Mouse (Mus musculus) A20 (cell line): Measurements from ENCODE around the gene Hnrnpdl.

Experiments
- DNase-seq: peaks from one replicate; pipeline ENCODE4 v3.0.0-alpha.2; 2011; ENCODE audit warnings: low read depth, low spot score

Gene Hnrnpdl

DNA sequence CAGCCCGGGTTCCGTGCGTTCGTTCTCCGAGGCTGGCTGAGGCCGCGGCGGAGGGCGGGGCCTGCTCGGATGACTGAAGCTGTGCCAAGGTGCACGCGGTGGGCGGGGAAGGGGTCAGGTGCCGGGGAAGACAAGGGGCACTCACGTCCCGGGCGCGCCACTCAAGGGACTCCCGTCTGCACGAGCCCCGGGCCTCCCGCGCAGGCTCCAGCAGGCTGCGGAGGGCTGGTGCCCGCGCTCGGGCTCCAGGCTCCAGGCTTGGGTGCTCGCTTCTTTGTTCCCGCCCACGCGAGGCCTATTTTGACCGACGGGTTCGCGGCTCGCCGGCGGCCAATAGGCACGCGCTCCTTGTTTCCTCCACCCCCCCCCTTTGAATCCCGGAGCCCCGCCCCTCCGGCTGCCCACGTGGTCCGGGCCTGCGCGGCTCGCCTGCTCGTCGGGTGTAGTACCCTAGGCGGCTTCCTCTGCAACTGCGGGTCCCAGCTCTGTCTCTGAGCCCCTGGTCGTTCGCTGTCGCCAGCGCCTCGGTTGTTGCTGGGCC, at the start of gene Hnrnpdl, which contains the start of gene Enoph1:
Gene Hnrnpdl (minus strand): TSS at position 63 of the 541 bp plus-strand sequence.
Gene Enoph1 (plus strand): TSS at position 384 of the 541 bp plus-strand sequence.
- peak; percentile 98 for DNase-seq

DNA sequence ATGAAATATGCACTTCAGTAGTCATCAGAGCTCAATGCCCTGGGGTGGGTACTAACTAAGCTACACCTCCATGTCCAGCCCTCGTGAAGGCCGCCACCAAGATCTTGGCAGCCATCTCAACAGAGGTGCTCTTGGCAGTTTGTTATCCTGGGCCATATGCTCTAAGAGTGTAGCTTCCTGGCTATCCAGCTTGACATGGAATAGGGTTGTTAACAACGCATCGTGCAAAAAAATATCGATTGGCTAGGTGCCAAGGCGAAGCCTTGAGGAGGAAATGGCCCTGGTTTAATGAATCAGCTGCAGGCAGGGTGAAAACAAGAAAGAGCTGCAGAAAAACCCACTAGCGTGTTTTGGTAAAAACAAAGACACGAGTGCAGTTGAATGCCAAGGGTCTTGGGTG, 45.6 kb upstream of the Hnrnpdl start:
- DNase-seq = no peak

DNA sequence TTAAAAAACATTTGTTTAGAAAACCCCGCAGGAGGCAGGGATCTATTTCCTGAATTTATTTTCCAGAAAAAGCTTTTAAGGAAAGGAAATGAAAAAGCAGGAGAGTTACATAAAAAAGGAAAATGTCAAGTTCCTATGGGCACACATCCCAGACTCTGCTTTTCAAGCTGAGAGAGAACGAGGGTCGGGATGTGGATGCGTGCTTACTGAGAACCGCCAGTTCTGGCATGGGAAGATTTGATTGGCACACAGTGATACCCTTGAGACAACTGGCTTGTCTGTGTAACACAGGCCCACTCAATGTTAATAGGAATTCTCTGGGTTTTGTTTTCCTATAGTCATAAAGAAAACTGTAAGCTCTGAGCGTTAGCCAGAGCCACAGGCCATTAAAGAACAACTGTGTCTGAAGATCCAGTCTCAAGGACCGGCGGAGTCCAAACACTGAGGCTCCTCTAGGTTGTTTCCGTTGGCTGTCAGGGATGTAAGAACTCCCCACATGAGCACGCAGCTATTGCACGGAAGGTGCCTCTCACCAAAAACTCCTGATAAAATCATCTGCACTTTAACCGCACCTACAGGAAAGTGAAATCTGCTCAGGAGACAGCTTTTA, 44.6 kb upstream of the Hnrnpdl start:
- DNase-seq = no peak

DNA sequence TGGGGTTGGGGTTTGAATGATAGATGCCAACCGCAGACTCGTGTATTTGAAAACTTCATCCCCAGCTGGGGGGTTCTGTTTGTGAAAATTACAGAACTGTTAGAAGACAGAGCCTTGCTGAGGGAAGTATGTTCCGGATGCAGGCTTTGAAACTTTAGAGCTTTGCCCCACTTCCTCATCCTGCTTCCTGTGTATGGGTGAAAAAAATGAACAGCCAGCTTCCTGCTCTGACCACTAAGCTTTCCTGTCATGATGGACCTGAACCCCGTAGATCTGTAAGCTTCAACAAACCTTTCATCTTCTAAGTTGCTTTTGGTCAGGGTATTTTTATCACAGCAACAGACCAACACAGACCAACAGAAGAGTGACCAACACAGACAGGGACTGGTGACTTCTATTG, 42.5 kb upstream of the Hnrnpdl start:
- peak; percentile 27 for DNase-seq

DNA sequence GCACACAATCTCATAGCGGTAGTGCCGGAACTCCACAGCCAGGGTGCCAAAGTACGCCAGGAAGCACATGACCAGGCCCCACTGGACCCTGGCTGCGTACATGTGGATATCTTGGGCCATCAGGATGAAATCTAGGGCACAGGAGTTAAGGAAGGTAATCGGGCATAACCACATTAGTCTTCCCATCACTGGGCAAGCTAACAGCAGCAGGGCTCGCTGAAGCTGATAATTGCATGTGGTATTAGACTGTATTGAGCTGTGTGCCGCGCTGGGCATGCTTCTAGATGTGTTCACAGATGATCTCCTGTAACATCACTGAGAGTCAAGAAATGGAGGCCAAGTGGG, 40.4 kb upstream of the Hnrnpdl start:
- DNase-seq = no peak

DNA sequence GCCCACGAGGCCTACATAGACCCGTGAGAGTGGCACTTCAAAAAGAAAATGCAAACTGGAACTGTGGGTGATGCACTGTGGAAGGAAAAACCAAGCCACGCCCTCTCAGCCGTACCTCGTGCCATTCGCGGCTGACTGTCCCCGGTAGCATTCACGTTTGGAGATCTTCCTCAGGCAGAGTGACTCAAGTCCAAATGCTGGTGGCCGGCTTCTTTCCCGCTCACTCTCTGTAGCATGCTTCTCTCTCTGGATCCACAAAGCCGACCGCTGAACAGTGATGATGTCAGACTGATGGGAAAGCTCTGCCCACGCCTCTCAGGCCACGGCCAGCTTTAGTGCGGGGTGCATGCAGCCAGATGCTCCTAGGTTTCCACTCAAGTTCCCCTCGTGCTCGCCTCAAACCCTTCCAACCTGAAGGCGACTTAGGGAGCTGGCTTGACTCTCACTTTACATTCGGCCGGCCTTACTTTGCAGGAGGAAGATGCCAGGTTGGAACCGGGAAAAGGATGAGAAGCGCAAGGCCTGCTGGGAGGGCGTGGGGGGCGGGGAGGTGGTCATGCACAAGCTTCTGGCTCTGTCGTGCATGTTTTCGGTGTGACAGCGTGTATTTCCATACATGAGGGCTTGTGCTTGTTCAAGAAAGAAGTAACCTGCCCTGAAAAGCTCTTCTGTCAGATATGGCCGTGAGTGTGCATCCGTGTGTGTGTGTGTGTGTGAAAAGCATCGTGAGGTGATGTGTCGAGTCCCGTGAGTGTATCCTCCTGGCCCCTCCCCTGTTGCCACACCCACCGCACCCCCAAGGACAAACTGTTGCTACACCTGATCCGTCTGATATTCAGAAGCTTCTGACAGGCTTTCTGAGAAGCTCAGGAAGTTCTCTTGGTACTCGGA, 39.8 kb upstream of the Hnrnpdl start:
- peak; percentile 70 for DNase-seq

DNA sequence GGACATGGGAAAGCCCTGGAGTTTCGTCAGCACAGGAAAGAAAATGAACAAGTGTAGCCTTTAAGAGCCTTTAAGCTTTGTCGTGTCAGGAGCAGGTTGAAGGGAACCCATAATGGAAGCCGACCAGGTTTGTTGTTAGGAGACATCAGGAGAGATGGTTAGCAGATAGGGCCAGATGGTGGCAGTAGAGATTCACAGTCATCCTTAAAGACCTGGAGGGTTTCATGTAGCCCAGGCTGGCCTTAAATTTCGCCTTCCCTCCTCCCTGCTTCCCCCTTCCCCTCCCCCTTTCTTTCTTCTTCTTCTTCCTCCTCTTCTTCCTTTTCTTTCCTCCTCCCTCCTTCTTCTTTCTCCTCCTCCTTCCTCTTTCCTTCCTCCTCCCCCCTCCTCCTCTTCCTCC, 35.1 kb upstream of the Hnrnpdl start:
- peak; percentile 27 for DNase-seq

DNA sequence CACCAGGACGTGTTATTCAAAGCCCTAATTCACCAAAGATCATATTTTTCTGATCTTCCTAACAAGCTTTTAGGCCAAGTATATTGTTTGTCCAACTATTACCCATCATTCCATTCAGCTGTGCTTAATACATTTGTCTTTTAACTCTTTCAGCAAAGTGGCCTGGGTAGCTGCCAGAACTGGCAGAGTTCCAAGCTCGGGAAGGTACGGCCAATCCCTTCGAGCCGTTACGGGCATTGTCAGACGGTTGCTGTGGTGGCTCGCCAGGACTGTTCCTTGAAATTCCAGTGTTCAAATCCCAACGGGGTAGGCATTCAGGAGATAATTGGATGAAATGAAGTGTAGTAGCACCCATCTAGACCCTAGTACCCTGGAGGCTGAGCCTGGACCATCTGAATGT, 33.1 kb upstream of the Hnrnpdl start:
- DNase-seq = no peak

DNA sequence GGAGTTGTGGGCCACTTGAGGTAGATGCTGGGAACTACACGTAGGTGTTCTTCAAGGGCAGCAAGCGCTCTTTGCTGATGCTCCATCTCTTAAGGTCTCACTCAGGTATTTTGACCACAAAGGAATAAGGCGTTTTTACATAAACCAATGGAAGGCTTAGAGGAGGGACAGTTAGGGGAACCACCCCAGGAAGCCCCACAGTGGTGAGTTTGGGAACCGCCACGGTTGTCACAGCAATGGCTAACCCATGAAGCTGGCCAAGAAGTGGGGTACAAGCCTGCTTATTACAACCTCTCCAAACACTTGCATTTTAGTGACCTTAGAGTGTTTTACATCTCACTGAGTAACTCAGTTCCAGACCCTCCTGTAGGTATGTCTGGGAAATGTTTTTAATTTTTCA, 32.1 kb upstream of the Hnrnpdl start:
- DNase-seq = no peak

DNA sequence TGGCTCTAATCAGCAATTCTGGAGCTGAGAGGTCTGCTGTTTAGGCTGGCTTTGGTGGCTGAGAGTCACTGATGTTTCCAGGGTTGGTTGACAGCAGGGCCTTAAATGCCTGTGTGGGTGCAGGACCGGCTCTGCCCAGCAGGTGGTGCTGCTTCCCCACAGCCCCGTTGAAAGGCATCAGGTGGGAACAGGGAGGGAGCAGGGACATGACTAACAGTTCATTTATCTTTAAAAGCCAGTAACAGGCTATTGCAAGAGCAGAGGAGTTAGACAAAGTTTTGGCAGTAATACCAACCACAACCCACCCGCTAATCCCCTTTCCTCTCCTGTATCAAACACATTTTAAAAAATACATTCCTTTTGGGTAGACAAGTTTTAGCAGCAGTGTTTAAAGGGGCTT, 30.8 kb upstream of the Hnrnpdl start:
- DNase-seq = peak; percentile 72

DNA sequence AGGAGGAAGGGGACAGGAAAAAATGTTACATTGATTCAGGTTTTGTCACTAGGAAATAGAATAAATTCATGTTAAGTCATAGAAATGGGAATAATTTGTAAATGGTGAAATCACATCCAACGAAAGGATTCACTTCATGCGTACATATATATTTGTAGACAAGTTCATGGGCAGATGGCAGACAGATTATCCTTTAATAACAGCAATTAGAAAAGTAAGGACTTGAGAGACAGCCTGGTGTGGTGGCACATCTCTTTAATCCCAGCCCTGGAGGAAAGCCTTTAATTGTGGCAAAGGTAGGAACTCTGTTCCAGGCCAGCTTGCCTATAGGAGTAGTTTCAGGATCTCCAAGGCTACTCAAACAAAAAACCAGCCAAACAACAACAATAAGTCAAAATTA, 30.1 kb upstream of the Hnrnpdl start:
- no peak for DNase-seq

DNA sequence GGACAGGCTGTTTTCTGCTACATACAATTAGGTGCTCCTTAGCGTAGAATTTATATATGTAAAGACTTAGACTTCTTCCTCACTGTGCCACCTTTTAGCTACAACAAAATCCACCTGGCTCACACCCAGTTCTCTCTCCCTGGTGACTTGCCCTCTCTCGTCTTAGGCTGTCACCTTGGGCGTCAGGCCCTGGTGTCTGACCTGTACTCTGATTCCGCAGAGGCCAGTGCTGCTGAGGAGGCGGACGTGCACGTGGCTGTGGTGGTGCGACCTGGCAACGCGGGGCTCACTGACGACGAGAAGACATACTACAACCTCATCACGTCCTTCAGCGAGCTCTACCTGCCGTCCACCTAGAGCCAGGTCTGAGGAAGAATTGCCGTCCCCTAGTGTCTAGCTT, 28.1 kb upstream of the Hnrnpdl start:
- DNase-seq = no peak

DNA sequence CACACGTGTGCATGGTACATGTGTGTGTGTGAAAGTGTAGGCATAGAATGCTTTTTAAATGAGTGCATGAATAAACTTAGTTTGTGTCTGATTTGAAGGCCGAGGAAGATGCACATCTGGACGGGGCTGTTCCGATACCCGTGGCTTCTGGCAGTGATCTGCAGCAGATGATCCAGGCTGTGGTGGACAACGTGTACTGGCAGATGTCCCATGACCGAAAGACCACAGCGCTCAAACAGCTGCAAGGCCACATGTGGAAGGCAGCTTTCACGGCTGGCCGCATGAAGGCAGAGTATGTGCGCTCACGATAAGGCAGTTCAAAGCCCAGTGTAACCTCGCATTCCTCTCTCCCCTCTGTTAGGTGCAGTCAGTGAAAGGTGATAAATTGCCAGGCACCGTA, 21.4 kb upstream of the Hnrnpdl start:
- DNase-seq = no peak

DNA sequence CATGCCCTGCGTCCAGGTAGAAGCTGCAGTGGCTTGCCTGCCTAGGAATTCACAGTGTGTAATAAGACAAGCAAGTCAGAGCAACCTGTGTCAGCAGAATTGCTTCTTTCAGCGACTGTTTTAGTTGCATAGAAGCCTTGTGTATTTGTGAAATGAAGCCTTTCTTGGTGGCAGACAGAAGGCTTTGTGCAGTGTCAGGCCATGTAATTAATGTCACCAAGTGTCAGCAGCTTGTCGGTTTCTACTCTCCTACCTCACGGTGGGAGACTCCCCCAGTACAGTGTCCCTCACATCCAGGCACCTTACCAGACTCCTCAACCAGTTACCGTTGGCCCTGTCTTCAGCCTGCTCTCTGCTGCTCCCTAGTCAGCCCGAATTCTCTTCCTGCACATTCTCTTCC, 19.9 kb upstream of the Hnrnpdl start:
- DNase-seq = no peak

DNA sequence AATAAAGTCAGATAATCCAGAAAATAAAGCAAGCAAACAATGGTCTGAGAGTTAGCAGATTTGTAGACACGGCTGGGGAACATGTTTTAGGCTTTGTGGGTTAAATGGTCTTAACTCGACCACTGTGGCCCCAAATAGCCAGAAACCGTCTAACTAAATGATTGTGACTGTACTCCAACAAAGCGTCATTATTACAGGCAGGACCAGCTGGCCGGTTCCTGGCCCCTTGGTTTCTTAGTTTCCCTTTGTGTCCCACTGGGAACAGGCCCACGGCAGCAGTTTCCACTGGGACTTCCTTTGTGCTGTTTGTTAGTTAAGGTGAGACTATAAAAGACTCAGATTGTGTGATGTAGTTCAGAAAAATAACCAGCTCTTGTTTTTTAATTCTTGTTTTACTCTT, 19.3 kb upstream of the Hnrnpdl start:
- DNase-seq = no peak

DNA sequence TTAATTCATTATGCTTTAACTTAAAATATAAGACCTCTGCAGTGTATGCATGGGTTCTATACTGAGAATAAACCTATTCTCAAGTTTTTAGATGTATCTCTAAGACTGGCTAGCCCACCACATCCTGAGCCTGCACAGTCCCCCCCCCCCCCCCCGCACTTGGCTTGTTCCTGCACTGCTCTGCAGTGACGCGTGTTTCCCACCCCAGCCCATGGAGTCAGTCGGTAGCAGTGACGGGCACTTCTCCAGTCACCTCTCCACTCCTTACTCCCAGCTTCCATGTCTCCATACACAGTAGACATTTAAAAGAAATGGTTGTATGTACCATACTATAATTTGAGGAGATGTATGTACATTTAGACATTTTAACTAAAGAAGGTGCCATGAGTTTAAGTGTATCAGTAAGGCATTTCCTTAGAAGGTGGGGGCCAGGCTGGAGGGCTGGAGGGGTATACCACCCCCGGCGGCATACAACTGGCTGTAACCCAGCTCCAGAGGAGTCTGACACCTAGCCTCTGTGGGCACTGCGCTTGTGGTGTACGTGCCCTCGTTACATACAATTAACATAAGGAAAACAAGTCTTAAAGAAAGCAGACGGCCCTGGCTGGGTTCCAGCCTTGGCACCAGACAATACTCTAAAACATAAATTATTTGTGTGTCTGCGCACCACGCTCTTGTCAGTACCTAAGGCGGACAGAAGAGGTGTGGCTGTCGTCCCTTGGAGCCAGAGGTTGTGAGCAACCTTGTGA, 18.2 kb upstream of the Hnrnpdl start:
- DNase-seq = no peak

DNA sequence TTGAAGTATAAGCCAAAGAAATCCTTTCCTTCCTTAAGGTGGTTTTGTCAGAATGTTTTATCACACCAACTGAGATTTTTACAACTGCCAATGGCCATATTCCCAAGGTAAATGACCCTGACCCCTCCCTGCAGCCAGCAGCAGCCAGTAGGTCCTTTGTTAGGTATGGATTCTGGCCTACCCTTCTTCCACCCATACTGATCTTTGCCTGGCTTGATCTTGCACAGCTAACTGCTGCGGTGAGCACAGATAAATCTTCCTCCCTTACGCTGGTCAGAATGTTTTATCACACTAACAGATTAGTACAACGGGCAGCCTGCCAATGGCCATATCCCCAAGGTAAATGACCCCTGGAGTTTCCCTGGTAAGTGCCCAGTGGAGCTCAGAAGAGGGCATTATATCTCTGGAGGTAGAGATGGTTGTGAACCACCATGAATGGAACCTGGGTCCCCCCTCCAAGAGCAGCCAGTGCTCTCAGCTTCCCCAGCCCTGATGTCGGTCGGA, 16.5 kb upstream of the Hnrnpdl start:
- no peak for DNase-seq

DNA sequence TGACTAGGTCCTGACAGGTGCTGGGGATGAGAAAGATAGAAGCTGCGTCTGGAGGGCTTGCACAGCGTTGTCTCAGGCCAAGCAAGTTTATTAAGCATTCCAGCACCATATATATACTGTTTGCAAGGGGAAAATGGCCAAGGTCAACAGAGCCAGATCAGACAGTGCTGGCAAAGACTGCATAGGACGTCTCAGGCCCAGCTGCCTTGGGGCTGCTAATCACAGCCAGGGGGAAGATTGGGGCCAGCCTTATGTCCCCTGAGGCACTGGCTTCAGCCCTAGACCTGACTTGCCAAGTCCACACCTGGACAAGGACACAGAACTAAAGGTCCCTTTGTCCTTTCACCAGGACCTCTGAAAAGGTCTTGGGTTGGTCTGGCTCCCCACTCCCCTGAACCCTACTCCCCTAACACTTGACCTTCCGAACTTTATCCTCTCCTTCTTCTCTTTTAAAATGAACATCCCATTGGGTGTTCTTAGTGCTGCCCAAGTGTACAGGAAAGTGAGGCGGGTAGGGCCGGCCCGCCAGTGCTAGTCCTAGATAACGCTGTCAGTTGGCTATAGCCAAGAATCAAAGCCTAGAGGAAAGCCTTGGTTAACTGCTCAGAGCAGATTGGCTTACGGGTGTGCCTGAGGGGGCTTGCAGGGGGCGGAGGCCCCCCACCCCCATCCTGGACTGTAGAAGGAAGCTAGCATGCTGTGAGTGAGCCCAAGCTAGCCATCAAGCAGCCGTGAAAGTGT, 15.5 kb upstream of the Hnrnpdl start:
- DNase-seq = no peak

DNA sequence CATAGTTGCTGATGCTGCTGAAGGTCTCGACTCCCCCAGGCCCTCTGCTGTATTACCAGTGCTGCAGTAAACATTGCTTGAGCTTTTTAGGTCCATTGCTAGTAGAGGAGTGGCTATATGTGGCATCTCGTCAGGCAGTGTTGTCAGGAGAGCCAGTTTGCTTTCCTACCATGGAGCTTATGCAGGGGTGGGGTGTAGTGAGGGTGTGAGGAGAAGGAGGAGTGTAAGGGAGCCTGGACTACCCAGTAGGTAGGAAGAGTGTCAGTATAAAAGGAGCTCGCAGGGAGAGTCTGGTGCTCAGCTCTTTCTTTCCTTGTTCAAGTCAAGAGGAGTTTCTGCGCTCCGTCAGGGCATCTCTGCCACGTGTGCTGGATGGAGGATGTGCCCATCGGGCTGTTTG, 13.3 kb upstream of the Hnrnpdl start:
- DNase-seq = no peak

DNA sequence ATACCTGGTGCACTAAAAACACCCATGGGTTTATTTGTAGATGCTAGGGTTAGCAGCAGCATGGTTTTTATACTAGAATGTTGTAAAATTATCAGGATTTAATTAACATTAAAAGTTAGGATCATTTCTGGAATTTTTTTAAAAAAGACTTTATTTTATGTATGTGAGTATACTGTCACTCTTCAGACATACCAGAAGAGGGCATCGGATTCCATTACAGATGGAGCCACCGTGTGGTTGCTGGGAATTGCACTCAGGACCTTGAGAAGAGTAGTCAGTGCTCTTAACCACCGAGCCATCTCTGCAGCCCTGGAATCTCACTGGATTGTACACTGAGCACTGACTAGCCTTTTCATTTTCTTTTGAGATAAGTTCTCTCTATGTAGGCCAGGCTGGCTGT, 10.4 kb upstream of the Hnrnpdl start:
- no peak for DNase-seq

DNA sequence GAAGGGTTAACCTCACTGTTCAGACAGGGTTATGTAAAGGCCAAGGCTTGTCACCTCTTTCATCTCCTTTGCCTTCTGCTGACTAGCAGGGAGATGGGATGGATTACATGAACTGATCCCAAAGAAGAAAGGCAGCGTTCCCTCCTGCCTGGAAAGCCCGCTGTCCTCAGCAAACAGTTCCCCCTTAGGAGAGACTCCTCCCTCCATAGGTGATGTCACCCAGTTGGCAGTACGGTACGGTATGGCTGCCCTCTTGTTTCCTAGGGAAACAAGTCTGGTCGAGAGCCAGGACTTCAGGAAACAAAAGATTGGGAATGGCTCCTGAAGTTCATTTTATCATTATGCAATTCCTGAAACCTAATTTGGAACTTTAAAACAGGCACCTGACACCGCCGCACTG, 8.4 kb upstream of the Hnrnpdl start:
- no peak for DNase-seq
